Mouse (Mus musculus): ENCODE data around the gene Med27.

The Med27 gene

GRCm38 (mm10) chr2:29464851-29465648, 118.4 kb downstream of the Med27 start:
- no peak for DNase-seq (ENCODE audit: extremely low read depth, insufficient read length, low spot score)

- DNase-seq (ENCODE audit: extremely low read depth, insufficient read length, low spot score) = no peak
These were observed 119.1 kb downstream of the Med27 start for GRCm38 (mm10) chr2:29465649-29466137.

GRCm38 (mm10) chr2:29466396-29466795, 119.8 kb downstream of the Med27 start:
- no peak for DNase-seq (ENCODE audit: extremely low read depth, insufficient read length, low spot score)

- no peak for DNase-seq (ENCODE audit: extremely low read depth, insufficient read length, low spot score)
These were observed 121.9 kb downstream of the Med27 start for GRCm38 (mm10) chr2:29468517-29468936.

GRCm38 (mm10) chr2:29472952-29473437, 126.4 kb downstream of the Med27 start:
- DNase-seq (ENCODE audit: extremely low read depth, insufficient read length, low spot score) = no peak

GRCm38 (mm10) chr2:29473907-29474306, 127.3 kb downstream of the Med27 start:
- DNase-seq (ENCODE audit: extremely low read depth, insufficient read length, low spot score) = no peak

GRCm38 (mm10) chr2:29476702-29477101, 130.1 kb downstream of the Med27 start:
- no peak for DNase-seq (ENCODE audit: extremely low read depth, insufficient read length, low spot score)

GRCm38 (mm10) chr2:29481856-29482255, 135.2 kb downstream of the Med27 start:
- DNase-seq (ENCODE audit: extremely low read depth, insufficient read length, low spot score) = no peak

- DNase-seq (ENCODE audit: extremely low read depth, insufficient read length, low spot score) = no peak
These were observed 136.5 kb downstream of the Med27 start for GRCm38 (mm10) chr2:29482979-29483718.

GRCm38 (mm10) chr2:29485519-29485918, 138.9 kb downstream of the Med27 start:
- DNase-seq (ENCODE audit: extremely low read depth, insufficient read length, low spot score) = no peak

GRCm38 (mm10) chr2:29486491-29486890, 139.9 kb downstream of the Med27 start:
- no peak for DNase-seq (ENCODE audit: extremely low read depth, insufficient read length, low spot score)

- no peak for DNase-seq (ENCODE audit: extremely low read depth, insufficient read length, low spot score)
These were observed 141.0 kb downstream of the Med27 start for GRCm38 (mm10) chr2:29487652-29488051.

- no peak for DNase-seq (ENCODE audit: extremely low read depth, insufficient read length, low spot score)
These were observed 142.0 kb downstream of the Med27 start for GRCm38 (mm10) chr2:29488379-29489236.

- no peak for DNase-seq (ENCODE audit: extremely low read depth, insufficient read length, low spot score)
These were observed 145.0 kb downstream of the Med27 start for GRCm38 (mm10) chr2:29491656-29492055.

- DNase-seq (ENCODE audit: extremely low read depth, insufficient read length, low spot score) = no peak
These were observed 146.9 kb downstream of the Med27 start for GRCm38 (mm10) chr2:29493396-29494031.

GRCm38 (mm10) chr2:29495271-29495670, 148.7 kb downstream of the Med27 start:
- no peak for DNase-seq (ENCODE audit: extremely low read depth, insufficient read length, low spot score)

GRCm38 (mm10) chr2:29500601-29501350, 154.2 kb downstream of the Med27 start:
- DNase-seq (ENCODE audit: extremely low read depth, insufficient read length, low spot score) = no peak

GRCm38 (mm10) chr2:29501381-29501780, 154.8 kb downstream of the Med27 start:
- no peak for DNase-seq (ENCODE audit: extremely low read depth, insufficient read length, low spot score)

GRCm38 (mm10) chr2:29504848-29505247, 158.2 kb downstream of the Med27 start:
- DNase-seq (ENCODE audit: extremely low read depth, insufficient read length, low spot score) = no peak
